Mouse (Mus musculus) c-Kit-negative CD71-positive TER-119-positive erythroid progenitor cells, embryonic 14.5 days (primary cell): ENCODE results near the gene Ticam1.

Experiments
- DNase-seq: peaks from one replicate; pipeline ENCODE4 v3.0.0-alpha.2; 2013; ENCODE audit warnings: low read depth, low spot score

Gene Ticam1

GRCm38 (mm10) chr17:56290388-56291170 lies 14.0 kb upstream of the Ticam1 start:
- peak; percentile 74 for DNase-seq

DNA sequence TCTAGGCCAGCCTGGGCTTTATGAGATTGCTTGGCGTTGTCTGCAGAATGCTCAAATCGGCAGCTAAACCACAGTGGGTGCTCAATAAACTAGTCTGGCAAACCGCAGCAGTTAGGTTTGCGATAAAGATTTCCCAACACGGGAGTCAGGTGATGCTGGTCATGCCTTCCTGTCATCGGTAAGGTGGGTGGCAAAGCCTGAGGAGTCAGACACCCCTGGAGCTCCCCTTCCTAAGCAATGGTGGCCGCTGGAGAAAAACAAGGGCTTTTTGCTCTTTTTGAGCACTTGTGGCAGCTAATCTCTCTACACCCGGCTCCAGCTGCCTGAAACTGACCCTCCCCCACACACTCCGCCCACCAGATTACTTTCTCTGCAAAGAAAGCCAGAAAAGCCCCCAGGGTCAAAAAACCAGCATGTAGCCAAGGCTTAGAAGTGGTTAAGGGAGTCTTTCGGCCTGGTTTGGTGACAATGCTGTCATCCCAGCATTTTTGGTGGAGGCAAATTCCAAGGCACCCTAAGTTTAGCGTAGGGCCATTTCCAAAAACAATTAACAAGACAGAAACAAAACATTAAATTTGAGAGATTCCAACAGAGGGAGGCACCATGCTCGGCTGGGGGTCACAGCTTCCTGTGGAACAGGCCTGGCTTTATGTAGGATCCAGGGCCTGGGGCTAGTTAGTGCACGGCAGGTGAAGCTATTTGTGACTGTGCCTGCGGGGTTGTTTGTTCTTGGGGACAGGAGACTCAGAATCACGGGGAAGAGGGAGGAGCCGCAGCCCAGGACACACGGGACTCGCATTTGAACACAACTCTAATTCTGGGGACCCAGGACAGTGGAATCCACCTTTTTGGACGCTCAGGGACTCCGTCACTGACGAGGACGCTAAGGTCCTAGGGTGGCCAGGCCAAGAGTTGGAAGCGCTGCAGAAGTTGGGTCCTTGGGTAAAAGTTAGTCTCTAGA lies 13.1 kb upstream of the Ticam1 start:
- no peak for DNase-seq

DNA sequence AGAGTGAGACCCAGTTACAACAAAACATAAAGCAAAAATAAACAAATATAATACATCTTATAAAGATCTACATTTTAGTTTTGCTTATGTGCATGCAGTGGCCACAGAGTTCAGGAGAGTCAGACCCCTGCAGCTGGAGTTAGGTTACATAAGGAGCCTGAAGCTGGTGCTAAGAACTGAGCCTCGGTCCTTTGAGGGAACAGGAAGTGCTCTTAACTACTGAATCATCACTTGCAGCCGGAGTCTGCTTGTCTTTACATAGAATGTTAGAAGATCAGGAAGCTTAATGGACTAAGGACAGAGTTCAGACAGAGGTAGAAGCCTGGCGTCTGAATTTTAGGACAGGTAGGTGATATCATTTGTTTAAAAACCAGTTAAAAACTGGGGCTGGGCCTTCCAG lies 12.3 kb upstream of the Ticam1 start:
- no peak for DNase-seq

DNA sequence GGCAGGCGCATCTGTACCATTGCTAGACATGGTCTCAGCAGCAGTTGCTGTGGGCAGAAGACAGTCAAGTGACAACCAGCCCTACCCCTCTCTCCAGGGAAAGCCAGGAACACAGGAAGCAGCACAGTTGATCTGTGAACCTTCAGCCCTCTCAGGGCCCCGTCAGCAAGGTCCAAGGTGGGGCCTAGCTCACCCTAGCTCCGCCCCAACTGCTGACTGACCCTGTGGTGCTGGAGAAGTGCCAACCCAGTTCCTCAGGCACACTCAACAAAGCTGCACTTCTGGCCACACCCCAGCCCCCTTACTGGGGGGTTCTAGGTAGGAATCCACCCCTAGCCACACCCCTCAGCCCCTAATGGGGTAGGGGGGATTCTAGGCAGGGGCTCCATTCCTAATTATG lies 11.2 kb upstream of the Ticam1 start:
- no peak for DNase-seq

DNA sequence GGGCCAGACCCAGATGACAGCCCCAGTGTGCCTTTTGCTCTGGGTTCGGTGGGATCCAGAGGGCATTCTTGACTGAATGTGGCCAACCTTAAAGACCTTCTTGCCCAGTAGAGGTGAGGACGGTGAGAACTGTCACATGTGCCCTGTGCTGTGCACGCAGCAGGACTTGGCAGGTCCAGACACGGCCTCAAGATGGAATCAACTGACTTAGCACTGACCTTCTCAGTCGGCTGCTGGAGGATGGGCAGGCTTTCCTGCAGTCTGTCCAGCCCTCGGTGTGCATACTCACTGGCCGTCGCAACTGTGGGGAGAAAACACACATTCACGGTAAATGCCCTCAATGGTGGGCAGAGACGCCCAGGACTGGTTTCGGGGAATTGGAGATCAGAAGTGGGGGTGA lies 9.4 kb upstream of the Ticam1 start:
- no peak for DNase-seq

GRCm38 (mm10) chr17:56283316-56283715 lies 6.7 kb upstream of the Ticam1 start:
- DNase-seq = no peak

GRCm38 (mm10) chr17:56282802-56283201 lies 6.2 kb upstream of the Ticam1 start:
- DNase-seq = no peak

DNA sequence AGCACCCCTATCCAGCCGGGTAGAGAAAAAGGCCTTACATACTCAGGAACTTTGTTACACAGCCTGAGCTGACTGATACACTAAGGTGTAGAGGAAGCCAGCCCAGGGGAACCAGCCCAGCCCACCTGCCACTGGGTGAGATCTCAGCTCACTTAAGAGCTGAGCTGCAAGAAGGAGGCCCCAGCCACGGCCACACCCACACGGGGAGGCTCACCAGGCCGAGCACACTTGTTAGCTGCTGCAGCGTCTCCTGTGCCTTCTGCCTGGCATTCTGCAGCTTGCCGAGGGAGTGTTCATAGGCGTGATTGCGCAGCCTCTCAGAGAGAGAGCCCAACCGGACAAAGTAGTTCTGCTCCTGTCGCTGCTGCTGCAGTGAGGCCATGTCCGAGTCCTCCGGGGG lies 4.6 kb upstream of the Ticam1 start:
- no peak for DNase-seq

- no peak for DNase-seq
Observed at GRCm38 (mm10) chr17:56279481-56280155, 3.0 kb upstream of the Ticam1 start.

GRCm38 (mm10) chr17:56278340-56278739 lies 1.8 kb upstream of the Ticam1 start:
- no peak for DNase-seq

- DNase-seq = no peak
Observed at GRCm38 (mm10) chr17:56277567-56277893, 944 bp upstream of the Ticam1 start.

DNA sequence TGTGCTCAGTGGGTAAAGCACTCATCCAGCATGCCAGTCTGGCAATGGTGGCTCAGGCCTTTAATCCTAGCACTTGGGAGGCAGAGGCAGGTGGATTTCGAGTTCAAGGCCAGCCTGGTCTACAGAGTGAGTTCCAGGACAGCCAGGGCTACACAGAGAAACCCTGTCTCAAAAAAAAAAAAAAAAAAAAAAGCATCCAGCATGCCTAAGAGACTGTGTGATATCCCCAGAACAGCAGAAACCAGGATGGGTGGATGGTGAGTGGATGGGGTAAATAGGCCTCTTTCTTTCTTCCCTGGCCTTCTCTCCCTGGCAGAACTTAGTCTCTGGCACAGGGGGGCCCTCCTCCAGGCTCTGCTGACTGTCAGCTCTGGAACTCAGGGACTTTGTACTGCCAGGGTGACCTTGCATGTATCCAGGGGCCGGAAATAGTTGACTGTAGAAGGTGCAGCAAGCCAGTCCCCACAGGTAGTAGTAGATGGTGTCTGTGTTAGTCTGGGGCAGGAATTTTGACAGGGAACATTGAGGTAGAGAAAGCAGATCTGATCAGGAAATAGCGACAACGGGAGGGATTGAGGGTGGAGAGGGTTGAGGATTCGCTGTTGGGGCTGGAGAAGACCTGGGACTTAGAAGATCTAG lies 625 bp downstream of the Ticam1 start:
- DNase-seq = no peak

- no peak for DNase-seq
Observed at GRCm38 (mm10) chr17:56273986-56274385, 2.6 kb downstream of the Ticam1 start.

DNA sequence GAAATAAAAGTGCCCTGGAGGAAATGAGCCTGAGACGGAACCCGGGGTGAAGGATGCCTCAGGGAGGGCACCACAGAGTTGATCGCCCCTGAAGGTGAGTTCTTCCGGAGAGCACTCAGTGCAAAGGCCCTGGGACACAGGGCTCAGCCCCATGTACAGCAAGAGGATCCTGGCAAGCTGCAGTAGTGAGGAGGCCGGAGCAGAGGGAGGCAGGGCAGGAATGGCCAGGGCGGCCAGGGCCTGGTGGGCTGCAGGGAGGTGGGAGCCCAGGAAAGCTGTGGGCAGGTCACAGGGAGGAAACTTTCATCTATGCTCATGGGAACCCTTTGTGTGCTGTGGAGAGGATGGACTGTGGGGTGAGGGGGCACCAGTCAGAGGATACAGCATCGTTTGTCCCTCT lies 3.1 kb downstream of the Ticam1 start:
- no peak for DNase-seq

GRCm38 (mm10) chr17:56272644-56273043 lies 3.9 kb downstream of the Ticam1 start:
- no peak for DNase-seq

GRCm38 (mm10) chr17:56271609-56272253 lies 4.9 kb downstream of the Ticam1 start:
- no peak for DNase-seq

DNA sequence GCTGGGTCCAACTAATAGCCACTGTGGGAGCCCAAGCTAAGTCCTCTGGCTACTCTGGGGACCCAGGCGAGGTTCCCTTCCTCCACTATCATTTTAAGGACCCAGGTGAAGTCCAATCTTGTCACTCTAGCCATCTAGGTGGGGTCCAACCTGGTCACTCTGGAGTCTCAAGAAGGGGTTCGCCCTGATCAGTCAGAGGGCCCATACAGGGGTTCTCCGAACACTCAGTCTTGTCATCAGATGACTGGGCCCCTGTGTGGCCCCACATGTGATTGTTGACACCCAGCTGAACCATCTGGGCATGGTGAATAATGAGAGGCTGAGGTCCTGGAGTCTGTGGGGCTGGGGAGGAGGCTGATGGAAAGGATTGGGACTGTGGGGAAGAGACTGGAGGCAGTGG lies 6.8 kb downstream of the Ticam1 start:
- DNase-seq = no peak

DNA sequence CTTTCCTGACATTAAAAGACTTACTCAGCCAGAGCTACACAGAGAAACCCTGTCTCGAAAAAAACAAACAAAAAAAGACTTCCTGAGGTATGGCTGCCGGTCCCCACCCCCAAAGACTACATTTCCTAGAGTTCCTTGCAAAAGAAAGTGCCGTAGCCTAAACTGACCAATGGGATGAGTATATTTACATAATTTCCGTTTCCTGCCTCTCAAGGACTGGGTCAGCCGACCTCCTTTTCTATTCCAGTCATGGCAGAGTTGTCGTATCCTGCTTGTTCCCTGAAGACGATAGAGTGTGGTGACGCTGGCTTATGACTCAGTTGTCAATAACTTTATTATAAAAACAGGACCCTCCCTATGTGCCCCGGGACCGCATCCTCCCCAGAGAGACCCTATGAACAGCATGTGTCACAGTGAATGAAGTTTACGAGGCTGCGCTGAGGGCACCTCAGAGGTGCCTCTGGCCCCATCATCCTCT lies 7.4 kb downstream of the Ticam1 start:
- DNase-seq = no peak

DNA sequence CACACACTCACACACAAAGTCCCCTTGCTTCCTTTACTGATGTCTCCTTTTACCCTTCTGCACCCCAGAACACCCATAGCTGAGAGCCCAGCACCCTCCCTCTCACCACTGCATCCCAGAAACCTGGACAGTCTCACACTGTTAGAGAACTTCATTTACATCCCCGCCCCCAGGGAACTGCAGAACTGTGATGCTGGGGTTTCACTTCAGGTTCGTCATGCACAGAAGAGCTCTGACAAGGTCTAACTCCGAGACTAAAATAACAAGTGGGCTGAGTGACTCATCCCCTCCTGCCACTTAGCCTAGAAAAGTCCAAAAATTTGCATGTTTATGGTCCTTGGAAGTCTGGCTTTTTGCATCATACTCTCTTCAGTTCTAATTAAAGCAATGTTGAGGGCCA lies 10.3 kb downstream of the Ticam1 start:
- DNase-seq = no peak

DNA sequence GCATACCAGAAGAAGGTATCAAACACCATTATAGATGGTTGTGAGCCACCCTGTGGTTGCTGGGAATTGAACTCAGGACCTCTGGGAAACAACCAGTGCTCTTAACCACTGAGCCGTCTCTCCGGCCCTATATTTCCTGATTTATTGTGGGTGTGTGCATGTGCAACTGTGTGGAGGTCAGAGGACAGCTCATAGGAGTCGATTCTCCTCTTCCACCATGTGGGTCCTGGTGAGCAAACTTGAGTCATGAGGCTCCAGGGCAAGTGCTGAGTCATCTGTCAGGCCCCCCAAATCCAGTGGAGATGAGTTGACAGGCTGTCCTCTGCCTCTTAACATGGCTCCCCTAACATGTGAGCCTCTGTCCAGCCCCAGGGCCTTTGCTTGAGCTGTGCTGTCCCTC lies 10.7 kb downstream of the Ticam1 start:
- DNase-seq = no peak

DNA sequence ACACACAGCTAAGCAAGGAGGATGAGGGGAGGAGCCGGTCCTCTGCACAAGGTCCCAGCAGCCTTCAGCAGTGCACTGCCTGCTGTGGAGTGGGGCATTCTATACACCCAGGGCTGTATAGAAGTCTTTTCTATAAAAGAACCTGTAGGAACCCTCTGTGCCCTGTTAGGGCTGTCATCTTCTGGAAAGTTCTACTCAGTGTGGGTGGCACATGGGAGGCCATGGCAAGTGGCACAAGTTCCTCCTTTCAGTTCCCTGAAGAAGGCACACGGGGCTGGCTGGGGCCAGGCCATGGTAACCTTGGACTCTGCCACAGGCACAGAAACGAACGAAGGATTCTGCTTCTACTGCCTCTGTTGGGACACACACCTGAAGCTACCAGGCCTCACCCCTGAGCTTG lies 11.6 kb downstream of the Ticam1 start:
- DNase-seq = no peak
